Mouse (Mus musculus) hindbrain, postnatal 0 days (tissue): ENCODE results near the gene Ryr2. TPM values are rescaled to one million over a fixed set of nuclear protein-coding genes. Genes with fewer than 3 reads are reported as not detected.

ENCODE experiments used
- ATAC-seq: fragments of 200-750 bp; cut with Nextera tagmentation; 2 replicates; pipeline ENCODE4 v1.8.0; 2017; ENCODE audit warnings: mild to moderate bottlenecking, moderate TSS enrichment, moderate library complexity
- DNase-seq: peaks from one replicate; pipeline ENCODE4 v3.0.0-alpha.2; 2015; ENCODE audit warnings: low spot score
- H3K27ac ChIP-seq: fragments of 300-500 bp; sonication (generic); 2 replicates; pipeline ENCODE4 v1.5.1; 2014; ENCODE audit warnings: mild to moderate bottlenecking
- H3K27me3 ChIP-seq: fragments of 300-500 bp; sonication (generic); 2 replicates; pipeline ENCODE4 v1.6.1; 2014; ENCODE audit warnings: low read length, mixed read lengths; ENCODE audit not compliant: insufficient read depth
- H3K36me3 ChIP-seq: fragments of 300-500 bp; sonication (generic); 2 replicates; pipeline ENCODE4 v1.6.1; 2014; ENCODE audit warnings: low read length, mixed read lengths; ENCODE audit not compliant: insufficient read depth
- H3K4me1 ChIP-seq: fragments of 300-500 bp; sonication (generic); 2 replicates; pipeline ENCODE4 v1.6.1; 2014; ENCODE audit warnings: antibody characterized with exemption, low read length, mixed read lengths; ENCODE audit not compliant: insufficient read depth
- H3K4me2 ChIP-seq: fragments of 300-500 bp; sonication (generic); 2 replicates; pipeline ENCODE4 v1.6.1; 2014; ENCODE audit warnings: low read depth, mild to moderate bottlenecking, low read length, moderate library complexity, mixed read lengths
- H3K4me3 ChIP-seq: fragments of 300-500 bp; sonication (generic); 2 replicates; pipeline ENCODE4 v1.5.1; 2014; ENCODE audit warnings: low read length
- H3K9ac ChIP-seq: fragments of 300-500 bp; sonication (generic); replicated peaks from 2 replicates; pipeline ENCODE4 v1.6.1; 2014; ENCODE audit warnings: mild to moderate bottlenecking, low read length, moderate library complexity, mixed read lengths
- H3K9me3 ChIP-seq: fragments of 300-500 bp; sonication (generic); 2 replicates; pipeline ENCODE4 v1.6.1; 2016; ENCODE audit warnings: low read length, mixed read lengths
- CTCF ChIP-seq: IDR thresholded peaks from 2 replicates; pipeline ENCODE4 v1.5.1; 2016; ENCODE audit warnings: antibody characterized with exemption, control low read depth, low read depth
- WGBS: fragments of 180-500 bp; shearing (Covaris S2); extraction: QIAGEN DNeasy Blood & Tissue Kit; methylation state at CpG from one replicate; pipeline ENCODE4 v1.1.7; 2014; 5-methylcytosine and 5-hydroxymethylcytosine counted together
- polyA plus RNA-seq: library from polyadenylated mRNA; unstranded; fragments of >200 nt; fragmentation: Nextera tagmentation; extraction: Ambion mirVana; gene quantifications from 2 replicates; pipeline ENCODE4 v1.2.1, GENCODE M21; 2015
- total RNA-seq: library from RNA; depleted of rRNA; stranded (reverse); fragments of >200 nt; gene quantifications from 2 replicates; pipeline ENCODE4 v1.2.3, GENCODE M21; 2014

Gene Ryr2
- total and polyA plus RNA-seq, 2 experiments from 2014 or later, result 3.8 to 29.8 TPM

- DNase-seq (no peak), ATAC-seq (no peak)
- H3K4me1 ChIP-seq, result no peaks in the 10 kb centered on the region
- WGBS, result 80% methylated on average over 6 of the region's 6 CpGs
- no peak for TF ChIP-seq CTCF
- H3K36me3 ChIP-seq, result no peaks in the 10 kb centered on the region
- no peaks in the 10 kb centered on the region for H3K9me3 ChIP-seq
- H3K9ac ChIP-seq, result no peak overlapping the region
- no peak overlapping the region for H3K4me2 ChIP-seq
- no peak overlapping the region for H3K27ac ChIP-seq
- no peaks in the 10 kb centered on the region for H3K27me3 ChIP-seq
- no peak overlapping the region for H3K4me3 ChIP-seq
Observed at GRCm38 (mm10) chr13:11777726-11778125, 329.0 kb downstream of the Ryr2 start.

- WGBS, result 93% methylated on average over 8 of the region's 8 CpGs
Observed at GRCm38 (mm10) chr13:11772173-11772572, 334.6 kb downstream of the Ryr2 start.

GRCm38 (mm10) chr13:11766899-11767298 is 339.8 kb downstream of the Ryr2 start:
- H3K4me3 ChIP-seq, result no peak overlapping the region
- H3K4me1 ChIP-seq, result no peaks in the 10 kb centered on the region
- DNase-seq (no peak), ATAC-seq (no peak)
- H3K36me3 ChIP-seq, result no peaks in the 10 kb centered on the region
- H3K27me3 ChIP-seq, result no peaks in the 10 kb centered on the region
- H3K9me3 ChIP-seq, result no peaks in the 10 kb centered on the region
- no peak overlapping the region for H3K27ac ChIP-seq
- H3K4me2 ChIP-seq, result no peak overlapping the region
- no peak for TF ChIP-seq CTCF
- H3K9ac ChIP-seq, result no peak overlapping the region
- WGBS, result 80% methylated on average over 2 of the region's 2 CpGs

More at GRCm38 (mm10) chr13:11772173-11772572, 334.6 kb downstream of the Ryr2 start:
- DNase-seq, result no peak
- no peak for TF ChIP-seq CTCF
- Histone ChIP-seq H3K9me3 (no peaks in the 10 kb centered on the region), H3K36me3 (no peaks in the 10 kb centered on the region), H3K4me3 (no peak overlapping the region), H3K4me1 (no peaks in the 10 kb centered on the region), H3K4me2 (no peak overlapping the region), H3K9ac (no peak overlapping the region), H3K27me3 (no peaks in the 10 kb centered on the region), H3K27ac (no peak overlapping the region)
- ATAC-seq, result no peak

GRCm38 (mm10) chr13:11763925-11764324 is 342.8 kb downstream of the Ryr2 start:
- no peak for TF ChIP-seq CTCF
- no peaks in the 10 kb centered on the region for H3K4me1 ChIP-seq
- H3K9ac ChIP-seq, result no peak overlapping the region
- H3K4me2 ChIP-seq, result no peak overlapping the region
- 89% methylated on average over 4 of the region's 4 CpGs for WGBS
- H3K9me3 ChIP-seq, result no peaks in the 10 kb centered on the region
- no peaks in the 10 kb centered on the region for H3K27me3 ChIP-seq
- H3K27ac ChIP-seq, result no peak overlapping the region
- H3K36me3 ChIP-seq, result no peaks in the 10 kb centered on the region
- H3K4me3 ChIP-seq, result no peak overlapping the region
- no peak for ATAC-seq
- DNase-seq, result no peak

- no peak overlapping the region for H3K9ac ChIP-seq
- 82% methylated on average over 3 of the region's 3 CpGs for WGBS
- no peak overlapping the region for H3K4me2 ChIP-seq
- H3K27me3 ChIP-seq, result no peaks in the 10 kb centered on the region
- no peaks in the 10 kb centered on the region for H3K9me3 ChIP-seq
- H3K27ac ChIP-seq, result no peak overlapping the region
- peak; percentile 61; the same call in 1 of the 2 replicates for ATAC-seq
- no peaks in the 10 kb centered on the region for H3K36me3 ChIP-seq
- H3K4me1 ChIP-seq, result no peaks in the 10 kb centered on the region
- TF ChIP-seq CTCF, result peak; percentile 84
- DNase-seq, result peak; percentile 85
- no peak overlapping the region for H3K4me3 ChIP-seq
Observed at GRCm38 (mm10) chr13:11763104-11763503, 343.6 kb downstream of the Ryr2 start.

GRCm38 (mm10) chr13:11757894-11758293 is 348.9 kb downstream of the Ryr2 start:
- no peaks in the 10 kb centered on the region for H3K36me3 ChIP-seq
- WGBS, result 18% methylated on average over 7 of the region's 7 CpGs
- no peaks in the 10 kb centered on the region for H3K9me3 ChIP-seq
- no peak overlapping the region for H3K4me3 ChIP-seq
- no peaks in the 10 kb centered on the region for H3K27me3 ChIP-seq
- ATAC-seq, result no peak
- no peak overlapping the region for H3K9ac ChIP-seq
- no peak overlapping the region for H3K4me2 ChIP-seq
- no peaks in the 10 kb centered on the region for H3K4me1 ChIP-seq
- no peak for DNase-seq
- no peak overlapping the region for H3K27ac ChIP-seq
- TF ChIP-seq CTCF, result no peak

GRCm38 (mm10) chr13:11745479-11745878 is 361.3 kb downstream of the Ryr2 start:
- H3K36me3 ChIP-seq, result 0 out of 2 replicates have a peak, but pooled peaks cover 10% of the 10 kb centered on the region
- TF ChIP-seq CTCF, result no peak
- DNase-seq, result no peak
- H3K4me3 ChIP-seq, result no peak overlapping the region
- no peaks in the 10 kb centered on the region for H3K27me3 ChIP-seq
- no peaks in the 10 kb centered on the region for H3K4me1 ChIP-seq
- ATAC-seq, result no peak
- no peak overlapping the region for H3K9ac ChIP-seq
- no peaks in the 10 kb centered on the region for H3K9me3 ChIP-seq
- no peak overlapping the region for H3K27ac ChIP-seq
- WGBS, result 85% methylated on average over 9 of the region's 9 CpGs
- no peak overlapping the region for H3K4me2 ChIP-seq
